Mouse (Mus musculus) megakaryocyte, embryonic 14.5 days (primary cell): ENCODE data around the gene Sh3kbp1. TPM values are rescaled to one million over a fixed set of nuclear protein-coding genes. Genes with fewer than 3 reads are reported as not detected.

Experiments
- H3K27me3 ChIP-seq: replicated peaks from 2 replicates; pipeline ENCODE3; 2012; ENCODE audit warnings: inconsistent platforms
- H3K36me3 ChIP-seq: replicated peaks from 2 replicates; pipeline ENCODE3; 2012; ENCODE audit warnings: low read length, inconsistent platforms, mixed read lengths
- H3K4me1 ChIP-seq: 2 replicates; pipeline ENCODE4 v1.6.1; 2012; ENCODE audit warnings: inconsistent platforms
- H3K4me3 ChIP-seq: replicated peaks from 2 replicates; pipeline ENCODE3; 2012; ENCODE audit warnings: moderate library complexity, mild to moderate bottlenecking, inconsistent platforms
- H3K9me3 ChIP-seq: 2 replicates; pipeline ENCODE4 v1.6.1; 2012; ENCODE audit warnings: inconsistent platforms
- FLI1 ChIP-seq: IDR thresholded peaks from 2 replicates; pipeline ENCODE4 v1.6.1; 2012; ENCODE audit warnings: low read length, inconsistent platforms, mixed read lengths
- GATA1 ChIP-seq: IDR thresholded peaks from 3 replicates; pipeline ENCODE4 v1.6.1; 2012; ENCODE audit warnings: mixed read lengths, low read length, inconsistent platforms, borderline replicate concordance
- polyA plus RNA-seq: library from polyadenylated mRNA; stranded (reverse); fragments of >175 nt; gene quantifications from 2 replicates; pipeline ENCODE4 v1.2.3, GENCODE M21; 2012; ENCODE audit warnings: low replicate concordance; ENCODE audit not compliant: insufficient read depth

Gene Sh3kbp1
- polyA plus RNA-seq, 1 experiment = 1.9 TPM

- H3K4me3 ChIP-seq = no peak overlapping the region
Observed at GRCm38 (mm10) chrX:159629203-159629602, 2.1 kb downstream of the Sh3kbp1 start.

GRCm38 (mm10) chrX:159638500-159639227 is 11.6 kb downstream of the Sh3kbp1 start:
- TF ChIP-seq GATA1 (no peak), FLI1 (no peak)
- Histone ChIP-seq H3K9me3 (peaks cover 6% of the 10 kb centered on the region; the same call in 1 of the 2 replicates), H3K4me3 (peak overlapping the region; percentile 59), H3K36me3 (no peaks in the 10 kb centered on the region), H3K27me3 (peaks cover 2% of the 10 kb centered on the region), H3K4me1 (peaks cover 10% of the 10 kb centered on the region)

More at GRCm38 (mm10) chrX:159629203-159629602, 2.1 kb downstream of the Sh3kbp1 start:
- Histone ChIP-seq H3K36me3 (no peaks in the 10 kb centered on the region), H3K4me1 (peaks cover 19% of the 10 kb centered on the region), H3K27me3 (peaks cover 8% of the 10 kb centered on the region), H3K9me3 (no peaks in the 10 kb centered on the region)
- TF ChIP-seq FLI1 (no peak), GATA1 (no peak)

GRCm38 (mm10) chrX:159639991-159640390 is 12.9 kb downstream of the Sh3kbp1 start:
- H3K36me3 ChIP-seq = no peaks in the 10 kb centered on the region
- TF ChIP-seq FLI1 = no peak
- no peak for TF ChIP-seq GATA1
- H3K27me3 ChIP-seq = peaks cover 2% of the 10 kb centered on the region

GRCm38 (mm10) chrX:159645314-159645713 is 18.2 kb downstream of the Sh3kbp1 start:
- Histone ChIP-seq H3K9me3 (peaks cover 6% of the 10 kb centered on the region; the same call in 1 of the 2 replicates), H3K36me3 (no peaks in the 10 kb centered on the region), H3K27me3 (peaks cover 5% of the 10 kb centered on the region), H3K4me3 (no peak overlapping the region), H3K4me1 (peaks cover 30% of the 10 kb centered on the region)
- TF ChIP-seq FLI1 = no peak
- TF ChIP-seq GATA1 = no peak

More at GRCm38 (mm10) chrX:159639991-159640390, 12.9 kb downstream of the Sh3kbp1 start:
- Histone ChIP-seq H3K9me3 (peaks cover 6% of the 10 kb centered on the region; the same call in 1 of the 2 replicates), H3K4me1 (peaks cover 13% of the 10 kb centered on the region), H3K4me3 (no peak overlapping the region)

GRCm38 (mm10) chrX:159647564-159647963 is 20.5 kb downstream of the Sh3kbp1 start:
- TF ChIP-seq FLI1 = no peak
- no peak for TF ChIP-seq GATA1
- Histone ChIP-seq H3K27me3 (peaks cover 4% of the 10 kb centered on the region), H3K36me3 (no peaks in the 10 kb centered on the region), H3K4me3 (no peak overlapping the region), H3K9me3 (no peaks in the 10 kb centered on the region), H3K4me1 (peaks cover 37% of the 10 kb centered on the region)

GRCm38 (mm10) chrX:159648598-159648997 is 21.5 kb downstream of the Sh3kbp1 start:
- peaks cover 4% of the 10 kb centered on the region for H3K27me3 ChIP-seq
- H3K36me3 ChIP-seq = no peaks in the 10 kb centered on the region

GRCm38 (mm10) chrX:159650130-159650678 is 23.1 kb downstream of the Sh3kbp1 start:
- TF ChIP-seq GATA1 (no peak), FLI1 (no peak)
- peaks cover 34% of the 10 kb centered on the region for H3K4me1 ChIP-seq
- H3K4me3 ChIP-seq = peak overlapping the region; percentile 62
- no peaks in the 10 kb centered on the region for H3K36me3 ChIP-seq
- no peaks in the 10 kb centered on the region for H3K9me3 ChIP-seq
- H3K27me3 ChIP-seq = peaks cover 4% of the 10 kb centered on the region

More at GRCm38 (mm10) chrX:159648598-159648997, 21.5 kb downstream of the Sh3kbp1 start:
- Histone ChIP-seq H3K9me3 (no peaks in the 10 kb centered on the region), H3K4me3 (no peak overlapping the region), H3K4me1 (peaks cover 37% of the 10 kb centered on the region)
- TF ChIP-seq GATA1 (no peak), FLI1 (no peak)

- no peaks in the 10 kb centered on the region for H3K36me3 ChIP-seq
- TF ChIP-seq GATA1 = no peak
- no peak for TF ChIP-seq FLI1
- no peak overlapping the region for H3K4me3 ChIP-seq
- H3K9me3 ChIP-seq = no peaks in the 10 kb centered on the region
- H3K4me1 ChIP-seq = peaks cover 33% of the 10 kb centered on the region
- peaks cover 4% of the 10 kb centered on the region for H3K27me3 ChIP-seq
Observed at GRCm38 (mm10) chrX:159650727-159651126, 23.7 kb downstream of the Sh3kbp1 start.

GRCm38 (mm10) chrX:159671388-159671787 is 44.3 kb downstream of the Sh3kbp1 start:
- peaks cover 2% of the 10 kb centered on the region for H3K27me3 ChIP-seq
- H3K4me3 ChIP-seq = no peak overlapping the region
- no peaks in the 10 kb centered on the region for H3K36me3 ChIP-seq
- no peaks in the 10 kb centered on the region for H3K9me3 ChIP-seq
- no peak for TF ChIP-seq FLI1
- no peak for TF ChIP-seq GATA1
- peaks cover 14% of the 10 kb centered on the region; the same call in 1 of the 2 replicates for H3K4me1 ChIP-seq

- Histone ChIP-seq H3K9me3 (no peaks in the 10 kb centered on the region), H3K27me3 (peaks cover 4% of the 10 kb centered on the region), H3K4me1 (peaks cover 18% of the 10 kb centered on the region), H3K4me3 (no peak overlapping the region), H3K36me3 (no peaks in the 10 kb centered on the region)
- TF ChIP-seq GATA1 (no peak), FLI1 (no peak)
Observed at GRCm38 (mm10) chrX:159672466-159672865, 45.4 kb downstream of the Sh3kbp1 start.
